Mouse (Mus musculus): Measurements from ENCODE around the gene Sprr4. TPM values are rescaled to one million over a fixed set of nuclear protein-coding genes. Genes with fewer than 3 reads are reported as not detected.
"Not testable (repeated sequence)": the region's sequence is repeated elsewhere in the genome, so short reads cannot be mapped to it uniquely, and the experiment has no call there.

Gene Sprr4
- polyA plus RNA-seq (2014; fragmentation: Nextera tagmentation; extraction: Ambion mirVana) = not detected in 2 replicates

DNA sequence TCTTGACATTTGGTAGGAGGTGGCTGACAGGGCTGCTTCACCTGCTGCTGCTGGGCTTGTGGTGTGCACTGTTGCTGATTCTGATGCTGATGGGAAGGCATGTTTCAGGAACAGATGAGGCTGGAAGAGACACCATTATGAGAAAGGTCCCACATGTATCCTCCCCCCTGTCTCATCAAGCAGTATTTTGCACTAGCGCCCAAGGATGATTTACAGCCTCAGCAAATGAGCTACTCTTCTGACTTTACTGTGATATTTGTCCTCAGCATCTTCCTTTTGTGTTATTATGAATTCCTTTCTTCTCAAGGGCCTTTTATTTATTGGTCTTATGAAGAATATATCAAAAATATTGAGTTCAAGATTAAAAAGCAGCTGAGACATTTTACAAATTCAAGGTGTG is at the start of gene Sprr4:
Gene Sprr4 (minus strand): TSS at position 101 of the 400 bp plus-strand sequence.
- Histone ChIP-seq H3K4me1 (ENCODE audit: control insufficient read depth, insufficient read depth, low read length) (no peaks in the 10 kb centered on the region), H3K9me3 (ENCODE audit: control insufficient read depth, low read length) (no peaks in the 10 kb centered on the region), H3K9ac (replicated peaks; ENCODE audit: low read depth, low read length) (no peak within 1 kb of the TSS), H3K27me3 (ENCODE audit: control insufficient read depth, insufficient read depth, low read length) (no peaks in the 10 kb centered on the region), H3K36me3 (ENCODE audit: control insufficient read depth, insufficient read depth, low read length) (no peaks in the 10 kb centered on the region), H3K4me2 (ENCODE audit: low read depth, low read length) (no peak within 1 kb of the TSS), H3K27ac (ENCODE audit: low read depth, low read length) (no peak within 1 kb of the TSS), H3K4me3 (ENCODE audit: low read depth, low read length) (no peak within 1 kb of the TSS)
- 89% methylated on average over 1 of the region's 1 CpGs for WGBS
- ATAC-seq (ENCODE audit: low read depth) = no peak

DNA sequence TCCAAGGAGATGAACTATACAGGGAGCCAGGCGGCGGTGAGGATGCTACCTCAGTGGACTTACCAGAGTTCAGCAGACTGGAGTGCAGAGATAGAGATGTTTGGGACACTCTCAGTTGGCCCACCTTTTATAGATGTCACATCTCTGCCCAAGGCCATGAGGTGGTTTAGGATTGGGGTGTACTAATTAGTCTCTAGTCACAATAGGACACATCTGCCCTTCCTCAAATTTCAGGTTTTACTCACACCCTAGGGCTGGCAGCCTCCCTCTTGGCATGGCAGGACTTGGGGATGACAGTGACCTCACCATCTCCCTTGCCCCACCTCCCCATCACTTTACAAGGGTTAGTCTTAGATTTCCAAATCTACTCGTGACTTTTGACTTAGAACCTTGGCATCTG is 34.1 kb upstream of the Sprr4 start, which contains the start of gene 2310046K23Rik:
Gene 2310046K23Rik (minus strand): TSS at position 101 of the 400 bp plus-strand sequence.
- no peaks in the 10 kb centered on the region for H3K9me3 ChIP-seq (ENCODE audit: control insufficient read depth, low read length)
- H3K9ac ChIP-seq (replicated peaks; ENCODE audit: low read depth, low read length) = no peak within 1 kb of the TSS
- no peaks in the 10 kb centered on the region for H3K27me3 ChIP-seq (ENCODE audit: control insufficient read depth, insufficient read depth, low read length)
- 88% methylated on average over 3 of the region's 3 CpGs for WGBS
- no peaks in the 10 kb centered on the region for H3K4me1 ChIP-seq (ENCODE audit: control insufficient read depth, insufficient read depth, low read length)
- H3K27ac ChIP-seq (ENCODE audit: low read depth, low read length) = no peak within 1 kb of the TSS
- H3K4me2 ChIP-seq (ENCODE audit: low read depth, low read length) = no peak within 1 kb of the TSS
- ATAC-seq (ENCODE audit: low read depth) = no peak
- H3K4me3 ChIP-seq (ENCODE audit: low read depth, low read length) = no peak within 1 kb of the TSS
- H3K36me3 ChIP-seq (ENCODE audit: control insufficient read depth, insufficient read depth, low read length) = no peaks in the 10 kb centered on the region

DNA sequence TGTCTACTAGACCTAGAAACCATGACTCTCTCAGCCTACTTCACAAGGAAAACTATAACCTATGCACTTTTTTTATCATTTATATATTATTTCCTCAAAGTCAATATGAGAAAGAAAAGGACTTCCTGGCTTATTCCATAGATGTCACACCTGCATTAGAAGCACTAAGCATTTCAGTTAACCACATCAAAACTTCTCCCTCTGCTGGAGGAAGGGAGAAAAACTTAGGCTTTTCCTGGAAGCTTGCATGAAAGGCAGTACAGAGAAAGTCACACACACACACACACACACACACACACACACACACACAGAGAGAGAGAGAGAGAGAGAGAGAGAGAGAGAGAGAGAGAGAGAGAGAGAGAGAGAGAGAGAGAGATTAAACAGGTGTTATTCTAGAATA is 12.0 kb upstream of the Sprr4 start:
- Histone ChIP-seq H3K9me3 (ENCODE audit: control insufficient read depth, low read length) (no peaks in the 10 kb centered on the region), H3K4me2 (ENCODE audit: low read depth, low read length) (no peak overlapping the region), H3K4me1 (ENCODE audit: control insufficient read depth, insufficient read depth, low read length) (no peaks in the 10 kb centered on the region), H3K9ac (replicated peaks; ENCODE audit: low read depth, low read length) (no peak overlapping the region), H3K36me3 (ENCODE audit: control insufficient read depth, insufficient read depth, low read length) (no peaks in the 10 kb centered on the region), H3K27me3 (ENCODE audit: control insufficient read depth, insufficient read depth, low read length) (no peaks in the 10 kb centered on the region), H3K4me3 (ENCODE audit: low read depth, low read length) (no peak overlapping the region), H3K27ac (ENCODE audit: low read depth, low read length) (no peak overlapping the region)
- ATAC-seq (ENCODE audit: low read depth) = no peak

- Histone ChIP-seq H3K4me1 (ENCODE audit: control insufficient read depth, insufficient read depth, low read length) (no peaks in the 10 kb centered on the region), H3K27ac (ENCODE audit: low read depth, low read length) (no peak overlapping the region), H3K9me3 (ENCODE audit: control insufficient read depth, low read length) (no peaks in the 10 kb centered on the region), H3K4me3 (ENCODE audit: low read depth, low read length) (no peak overlapping the region), H3K27me3 (ENCODE audit: control insufficient read depth, insufficient read depth, low read length) (no peaks in the 10 kb centered on the region), H3K36me3 (ENCODE audit: control insufficient read depth, insufficient read depth, low read length) (no peaks in the 10 kb centered on the region), H3K4me2 (ENCODE audit: low read depth, low read length) (no peak overlapping the region), H3K9ac (replicated peaks; ENCODE audit: low read depth, low read length) (no peak overlapping the region)
- peak; percentile 74; the same call in 1 of the 2 replicates for ATAC-seq (ENCODE audit: low read depth)
Measured at GRCm38 (mm10) chr3:92510786-92511185, 10.5 kb upstream of the Sprr4 start.

- no peak overlapping the region for H3K4me3 ChIP-seq (ENCODE audit: low read depth, low read length)
Measured at GRCm38 (mm10) chr3:92508185-92508584, 7.9 kb upstream of the Sprr4 start.

GRCm38 (mm10) chr3:92503528-92503927 is 3.2 kb upstream of the Sprr4 start:
- H3K4me3 ChIP-seq (ENCODE audit: low read depth, low read length) = no peak overlapping the region
- no peak overlapping the region for H3K27ac ChIP-seq (ENCODE audit: low read depth, low read length)
- H3K4me1 ChIP-seq (ENCODE audit: control insufficient read depth, insufficient read depth, low read length) = no peaks in the 10 kb centered on the region
- no peaks in the 10 kb centered on the region for H3K9me3 ChIP-seq (ENCODE audit: control insufficient read depth, low read length)
- H3K9ac ChIP-seq (replicated peaks; ENCODE audit: low read depth, low read length) = no peak overlapping the region
- no peaks in the 10 kb centered on the region for H3K27me3 ChIP-seq (ENCODE audit: control insufficient read depth, insufficient read depth, low read length)
- no peak overlapping the region for H3K4me2 ChIP-seq (ENCODE audit: low read depth, low read length)
- ATAC-seq (ENCODE audit: low read depth) = no peak
- no peaks in the 10 kb centered on the region for H3K36me3 ChIP-seq (ENCODE audit: control insufficient read depth, insufficient read depth, low read length)

More at GRCm38 (mm10) chr3:92508185-92508584, 7.9 kb upstream of the Sprr4 start:
- H3K4me1 ChIP-seq (ENCODE audit: control insufficient read depth, insufficient read depth, low read length) = no peaks in the 10 kb centered on the region
- no peak for ATAC-seq (ENCODE audit: low read depth)
- WGBS = 97% methylated on average over 1 of the region's 1 CpGs
- no peak overlapping the region for H3K9ac ChIP-seq (replicated peaks; ENCODE audit: low read depth, low read length)
- H3K4me2 ChIP-seq (ENCODE audit: low read depth, low read length) = no peak overlapping the region
- no peaks in the 10 kb centered on the region for H3K9me3 ChIP-seq (ENCODE audit: control insufficient read depth, low read length)
- H3K36me3 ChIP-seq (ENCODE audit: control insufficient read depth, insufficient read depth, low read length) = no peaks in the 10 kb centered on the region
- H3K27me3 ChIP-seq (ENCODE audit: control insufficient read depth, insufficient read depth, low read length) = no peaks in the 10 kb centered on the region
- no peak overlapping the region for H3K27ac ChIP-seq (ENCODE audit: low read depth, low read length)

GRCm38 (mm10) chr3:92490262-92490661 is 10.0 kb downstream of the Sprr4 start:
- H3K36me3 ChIP-seq (ENCODE audit: control insufficient read depth, insufficient read depth, low read length); H3K4me2 ChIP-seq (ENCODE audit: low read depth, low read length); H3K27ac ChIP-seq (ENCODE audit: low read depth, low read length); H3K9ac ChIP-seq (replicated peaks; ENCODE audit: low read depth, low read length); H3K4me3 ChIP-seq (ENCODE audit: low read depth, low read length); H3K27me3 ChIP-seq (ENCODE audit: control insufficient read depth, insufficient read depth, low read length); H3K9me3 ChIP-seq (ENCODE audit: control insufficient read depth, low read length); H3K4me1 ChIP-seq (ENCODE audit: control insufficient read depth, insufficient read depth, low read length); ATAC-seq (ENCODE audit: low read depth): not testable (repeated sequence)

GRCm38 (mm10) chr3:92486307-92486706 is 14.0 kb downstream of the Sprr4 start:
- H3K36me3 ChIP-seq (ENCODE audit: control insufficient read depth, insufficient read depth, low read length) = no peaks in the 10 kb centered on the region
- no peaks in the 10 kb centered on the region for H3K9me3 ChIP-seq (ENCODE audit: control insufficient read depth, low read length)
- no peak for ATAC-seq (ENCODE audit: low read depth)
- H3K9ac ChIP-seq (replicated peaks; ENCODE audit: low read depth, low read length) = no peak overlapping the region
- no peaks in the 10 kb centered on the region for H3K27me3 ChIP-seq (ENCODE audit: control insufficient read depth, insufficient read depth, low read length)
- no peak overlapping the region for H3K4me3 ChIP-seq (ENCODE audit: low read depth, low read length)
- H3K27ac ChIP-seq (ENCODE audit: low read depth, low read length) = no peak overlapping the region
- 56% methylated on average over 1 of the region's 1 CpGs for WGBS
- no peaks in the 10 kb centered on the region for H3K4me1 ChIP-seq (ENCODE audit: control insufficient read depth, insufficient read depth, low read length)
- no peak overlapping the region for H3K4me2 ChIP-seq (ENCODE audit: low read depth, low read length)

GRCm38 (mm10) chr3:92485863-92486262 is 14.4 kb downstream of the Sprr4 start, which contains the start of gene Sprr1a:
Sprr1a (minus strand) TSS chr3:92485895.
- Histone ChIP-seq H3K9me3 (ENCODE audit: control insufficient read depth, low read length) (no peaks in the 10 kb centered on the region), H3K9ac (replicated peaks; ENCODE audit: low read depth, low read length) (no peak within 1 kb of the TSS), H3K27me3 (ENCODE audit: control insufficient read depth, insufficient read depth, low read length) (no peaks in the 10 kb centered on the region), H3K4me1 (ENCODE audit: control insufficient read depth, insufficient read depth, low read length) (no peaks in the 10 kb centered on the region), H3K27ac (ENCODE audit: low read depth, low read length) (no peak within 1 kb of the TSS), H3K4me3 (ENCODE audit: low read depth, low read length) (no peak within 1 kb of the TSS), H3K4me2 (ENCODE audit: low read depth, low read length) (no peak within 1 kb of the TSS), H3K36me3 (ENCODE audit: control insufficient read depth, insufficient read depth, low read length) (no peaks in the 10 kb centered on the region)
- no peak for ATAC-seq (ENCODE audit: low read depth)

GRCm38 (mm10) chr3:92481249-92481648 is 19.0 kb downstream of the Sprr4 start:
- not testable (repeated sequence) for H3K9ac ChIP-seq (replicated peaks; ENCODE audit: low read depth, low read length); H3K4me2 ChIP-seq (ENCODE audit: low read depth, low read length); H3K4me1 ChIP-seq (ENCODE audit: control insufficient read depth, insufficient read depth, low read length); H3K27me3 ChIP-seq (ENCODE audit: control insufficient read depth, insufficient read depth, low read length); H3K4me3 ChIP-seq (ENCODE audit: low read depth, low read length); ATAC-seq (ENCODE audit: low read depth); H3K9me3 ChIP-seq (ENCODE audit: control insufficient read depth, low read length); H3K27ac ChIP-seq (ENCODE audit: low read depth, low read length); H3K36me3 ChIP-seq (ENCODE audit: control insufficient read depth, insufficient read depth, low read length)

Data from neural tube, embryonic 14.5 days (tissue).